Mouse (Mus musculus): ENCODE results near the gene Shbg. TPM values are rescaled to one million over a fixed set of nuclear protein-coding genes. Genes with fewer than 3 reads are reported as not detected.

Shbg gene
- total and polyA plus RNA-seq, 2 experiments from 2014 or later = not detected

- ATAC-seq (ENCODE audit: low FRiP score) (peak; percentile 50; the same call in 1 of the 2 replicates), DNase-seq (ENCODE audit: low spot score) (peak; percentile 78)
- H3K9me3 ChIP-seq (ENCODE audit: low read length) = no peaks in the 10 kb centered on the region
- no peak overlapping the region for H3K4me2 ChIP-seq (ENCODE audit: low read depth, low read length, poor library complexity, severe bottlenecking)
- 13% methylated on average over 6 of the region's 6 CpGs for WGBS
- TF ChIP-seq CTCF (IDR thresholded peaks at IDR 0.05) = no peak
- no peak overlapping the region for H3K27ac ChIP-seq (ENCODE audit: low read depth, low read length)
- H3K4me1 ChIP-seq (ENCODE audit: insufficient read depth, low read length) = peaks cover 8% of the 10 kb centered on the region
- H3K9ac ChIP-seq (replicated peaks; ENCODE audit: low read length, poor library complexity, severe bottlenecking) = 0 out of 2 replicates have a peak overlapping the region, but pooled peaks have one; percentile 3
- no peaks in the 10 kb centered on the region for H3K27me3 ChIP-seq (ENCODE audit: insufficient read depth, low read length)
- H3K4me3 ChIP-seq (ENCODE audit: low read depth, low read length) = no peak overlapping the region
- peaks cover 30% of the 10 kb centered on the region for H3K36me3 ChIP-seq (ENCODE audit: insufficient read depth, low read length)
Observed at GRCm38 (mm10) chr11:69600098-69600497, 17.6 kb downstream of the Shbg start.

- DNase-seq (ENCODE audit: low spot score) (no peak), ATAC-seq (ENCODE audit: low FRiP score) (no peak)
- 0 out of 2 replicates have a peak overlapping the region, but pooled peaks have one; percentile 3 for H3K9ac ChIP-seq (replicated peaks; ENCODE audit: low read length, poor library complexity, severe bottlenecking)
- no peak for TF ChIP-seq CTCF (IDR thresholded peaks at IDR 0.05)
- H3K4me3 ChIP-seq (ENCODE audit: low read depth, low read length) = no peak overlapping the region
- H3K4me2 ChIP-seq (ENCODE audit: low read depth, low read length, poor library complexity, severe bottlenecking) = no peak overlapping the region
- no peaks in the 10 kb centered on the region for H3K27me3 ChIP-seq (ENCODE audit: insufficient read depth, low read length)
- peaks cover 32% of the 10 kb centered on the region for H3K36me3 ChIP-seq (ENCODE audit: insufficient read depth, low read length)
- WGBS = 14% methylated on average over 9 of the region's 9 CpGs
- no peak overlapping the region for H3K27ac ChIP-seq (ENCODE audit: low read depth, low read length)
- peaks cover 8% of the 10 kb centered on the region for H3K4me1 ChIP-seq (ENCODE audit: insufficient read depth, low read length)
- H3K9me3 ChIP-seq (ENCODE audit: low read length) = no peaks in the 10 kb centered on the region
Observed at GRCm38 (mm10) chr11:69599436-69599835, 18.3 kb downstream of the Shbg start.

- Histone ChIP-seq H3K36me3 (ENCODE audit: insufficient read depth, low read length) (peaks cover 17% of the 10 kb centered on the region; the same call in 1 of the 2 replicates), H3K9ac (replicated peaks; ENCODE audit: low read length, poor library complexity, severe bottlenecking) (no peak overlapping the region), H3K27ac (ENCODE audit: low read depth, low read length) (no peak overlapping the region), H3K4me1 (ENCODE audit: insufficient read depth, low read length) (no peaks in the 10 kb centered on the region), H3K9me3 (ENCODE audit: low read length) (no peaks in the 10 kb centered on the region), H3K4me2 (ENCODE audit: low read depth, low read length, poor library complexity, severe bottlenecking) (no peak overlapping the region), H3K27me3 (ENCODE audit: insufficient read depth, low read length) (no peaks in the 10 kb centered on the region), H3K4me3 (ENCODE audit: low read depth, low read length) (no peak overlapping the region)
- DNase-seq (ENCODE audit: low spot score) = no peak
- TF ChIP-seq CTCF (IDR thresholded peaks at IDR 0.05) = no peak
- ATAC-seq (ENCODE audit: low FRiP score) = no peak
- 99% methylated on average over 6 of the region's 6 CpGs for WGBS
Observed at GRCm38 (mm10) chr11:69594853-69595252, 22.9 kb downstream of the Shbg start.

DNA sequence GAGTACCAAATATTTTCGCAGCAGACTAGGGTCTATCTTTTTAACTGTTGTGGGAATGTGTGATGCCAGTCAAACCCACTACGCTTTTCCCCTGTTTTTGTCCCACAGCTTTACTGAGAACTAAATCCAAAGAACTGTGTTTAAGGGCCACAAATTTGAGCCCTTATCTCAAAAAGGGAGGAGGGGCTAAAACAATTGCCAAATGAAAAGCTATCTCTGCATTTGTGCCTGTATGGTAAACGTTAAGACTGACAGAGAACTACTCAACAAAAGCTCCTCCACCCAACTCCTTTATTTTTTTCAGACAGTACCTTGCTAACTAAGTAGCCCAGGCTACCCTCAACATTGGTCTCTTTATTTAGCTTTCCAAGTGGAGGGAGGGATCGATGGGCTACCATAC is 24.9 kb downstream of the Shbg start:
- TF ChIP-seq CTCF (IDR thresholded peaks at IDR 0.05) = no peak
- Histone ChIP-seq H3K4me1 (ENCODE audit: insufficient read depth, low read length) (no peaks in the 10 kb centered on the region), H3K27ac (ENCODE audit: low read depth, low read length) (no peak overlapping the region), H3K9me3 (ENCODE audit: low read length) (no peaks in the 10 kb centered on the region), H3K4me2 (ENCODE audit: low read depth, low read length, poor library complexity, severe bottlenecking) (no peak overlapping the region), H3K4me3 (ENCODE audit: low read depth, low read length) (no peak overlapping the region), H3K9ac (replicated peaks; ENCODE audit: low read length, poor library complexity, severe bottlenecking) (no peak overlapping the region), H3K27me3 (ENCODE audit: insufficient read depth, low read length) (no peaks in the 10 kb centered on the region), H3K36me3 (ENCODE audit: insufficient read depth, low read length) (peaks cover 37% of the 10 kb centered on the region)
- ATAC-seq (ENCODE audit: low FRiP score) = no peak
- no peak for DNase-seq (ENCODE audit: low spot score)
- 91% methylated on average over 4 of the region's 4 CpGs for WGBS

GRCm38 (mm10) chr11:69591899-69592637 is 25.6 kb downstream of the Shbg start:
- Histone ChIP-seq H3K9ac (replicated peaks; ENCODE audit: low read length, poor library complexity, severe bottlenecking) (no peak overlapping the region), H3K9me3 (ENCODE audit: low read length) (no peaks in the 10 kb centered on the region), H3K27ac (ENCODE audit: low read depth, low read length) (peak overlapping the region; percentile 4; the same call in 1 of the 2 replicates), H3K36me3 (ENCODE audit: insufficient read depth, low read length) (peaks cover 39% of the 10 kb centered on the region), H3K27me3 (ENCODE audit: insufficient read depth, low read length) (no peaks in the 10 kb centered on the region), H3K4me3 (ENCODE audit: low read depth, low read length) (no peak overlapping the region), H3K4me2 (ENCODE audit: low read depth, low read length, poor library complexity, severe bottlenecking) (no peak overlapping the region), H3K4me1 (ENCODE audit: insufficient read depth, low read length) (no peaks in the 10 kb centered on the region)
- TF ChIP-seq CTCF (IDR thresholded peaks at IDR 0.05) = no peak
- 67% methylated on average over 7 of the region's 7 CpGs for WGBS
- DNase-seq (ENCODE audit: low spot score) = peak; percentile 82
- peak; percentile 86 for ATAC-seq (ENCODE audit: low FRiP score)

GRCm38 (mm10) chr11:69591424-69591823 is 26.3 kb downstream of the Shbg start:
- Histone ChIP-seq H3K4me1 (ENCODE audit: insufficient read depth, low read length) (no peaks in the 10 kb centered on the region), H3K9ac (replicated peaks; ENCODE audit: low read length, poor library complexity, severe bottlenecking) (no peak overlapping the region), H3K27me3 (ENCODE audit: insufficient read depth, low read length) (no peaks in the 10 kb centered on the region), H3K36me3 (ENCODE audit: insufficient read depth, low read length) (peaks cover 41% of the 10 kb centered on the region), H3K4me2 (ENCODE audit: low read depth, low read length, poor library complexity, severe bottlenecking) (no peak overlapping the region), H3K9me3 (ENCODE audit: low read length) (no peaks in the 10 kb centered on the region), H3K27ac (ENCODE audit: low read depth, low read length) (0 out of 2 replicates have a peak overlapping the region, but pooled peaks have one; percentile 14), H3K4me3 (ENCODE audit: low read depth, low read length) (no peak overlapping the region)
- DNase-seq (ENCODE audit: low spot score) (no peak), ATAC-seq (ENCODE audit: low FRiP score) (no peak)
- no peak for TF ChIP-seq CTCF (IDR thresholded peaks at IDR 0.05)
- 89% methylated on average over 3 of the region's 3 CpGs for WGBS
